ENCODE assay signal across 8 mouse cellular contexts in genomic region chr7:96142973-96143596, GRCm38 (mm10). TPM values are rescaled to one million over a fixed set of nuclear protein-coding genes. Genes with fewer than 3 reads are reported as not detected.
A peak's percentile ranks its signal among the peaks of the same experiment; 100 is the strongest.
DNase-seq lines count a peak whose midpoint lies in the region; ATAC-seq lines count a peak whose summit lies in the region.

No protein-coding gene starts in this region.

- 74% methylated on average over 3 of the region's 3 CpGs for WGBS in kidney, embryonic 14.5 days

- ATAC-seq in kidney, embryonic 14.5 days (ENCODE audit: low FRiP score, low TSS enrichment) = no peak
- no peak for ATAC-seq in erythroblast, adult 5-6 weeks (replicated peaks; ENCODE audit: low FRiP score, poor library complexity, severe bottlenecking)
- ATAC-seq in megakaryocyte progenitor cell, adult 5-6 weeks (replicated peaks; ENCODE audit: poor library complexity) = no peak

- DNase-seq in kidney, adult 8-10 months = peak; percentile 81 to 82
- peak; percentile 79 for DNase-seq in brain, adult 2 months (ENCODE audit: low read depth, low spot score)
- DNase-seq in heart, adult 11 months = peak; percentile 98
- peak; percentile 28 for DNase-seq in layer of hippocampus, adult 8-10 months (ENCODE audit: low spot score in 2 of 2)
- peak; percentile 23 for DNase-seq in right cerebral cortex, postnatal 4 days

- no peak overlapping the region for H3K9ac ChIP-seq in kidney, embryonic 14.5 days (ENCODE audit: low read depth, low read length)

- H3K27me3 ChIP-seq in kidney, embryonic 14.5 days (ENCODE audit: control insufficient read depth, insufficient read depth, low read length) = no peaks in the 10 kb centered on the region

- H3K36me3 ChIP-seq in kidney, embryonic 14.5 days (ENCODE audit: control insufficient read depth, insufficient read depth, low read length) = no peaks in the 10 kb centered on the region

- H3K9me3 ChIP-seq in kidney, embryonic 14.5 days (ENCODE audit: control insufficient read depth, low read length) = no peaks in the 10 kb centered on the region

- H3K4me1 ChIP-seq in kidney, embryonic 14.5 days (ENCODE audit: control insufficient read depth, insufficient read depth, low read length) = 0 out of 2 replicates have a peak, but pooled peaks cover 7% of the 10 kb centered on the region

- H3K4me2 ChIP-seq in kidney, embryonic 14.5 days (replicated peaks; ENCODE audit: low read depth, low read length) = no peak overlapping the region

- no peak overlapping the region for H3K27ac ChIP-seq in kidney, embryonic 14.5 days (ENCODE audit: low read depth, low read length)

- H3K4me3 ChIP-seq in kidney, embryonic 14.5 days (ENCODE audit: low read length) = no peak overlapping the region

RNA-seq across cellular contexts. Expression of gene Tenm4, which starts 28.0 kb away (rescaled TPM):
- 41.4 and 51.0 TPM in 2 replicates for polyA plus RNA-seq in kidney, embryonic 14.5 days (2014; fragmentation: Nextera tagmentation; extraction: Ambion mirVana)
- 100 to 1,000 TPM; 128 to 134 (median 132) TPM for total RNA-seq in layer of hippocampus, adult 8-10 months (2022)
- 0.19 and 1.9 TPM in 2 replicates for total RNA-seq in erythroblast, adult 5-6 weeks (2015; ENCODE audit: low replicate concordance)
- total RNA-seq in erythroblast, adult 5-6 weeks (2017; ENCODE audit: low replicate concordance) = 0.28 and 0.85 TPM in 2 replicates
- not detected in 2 replicates for total RNA-seq in megakaryocyte progenitor cell, adult 5-6 weeks (2015)
- not detected in 2 replicates for total RNA-seq in megakaryocyte progenitor cell, adult 5-6 weeks (2017)

Comparison
In these comparisons a context has a peak if more than half of its experiments do, and no peak if none do; other contexts are left out.
1. DNase-seq: peak in every context shown above with its lines; median percentile 98 in heart, adult 11 months; 82 in kidney, adult 8-10 months; 79 in brain, adult 2 months; 28 in layer of hippocampus, adult 8-10 months; 23 in right cerebral cortex, postnatal 4 days.
2. RNA of gene Tenm4, which starts 28.0 kb away (total RNA-seq): 128 to 134 TPM in layer of hippocampus, adult 8-10 months; 0.19 to 1.9 TPM in erythroblast, adult 5-6 weeks and not detected in megakaryocyte progenitor cell, adult 5-6 weeks; every median in the first group is over 10 times any median in the second.